ENCODE assay signal across 25 mouse cellular contexts in genomic region chr17:67302074-67302473, GRCm38 (mm10). TPM values are rescaled to one million over a fixed set of nuclear protein-coding genes. Genes with fewer than 3 reads are reported as not detected.
"Had no signal": no experiment of that assay in that cellular context is flagged by ENCODE, and none has a peak within 500 bp of the region (broad histone marks: within the 10 kb centered on the region; RNA-seq: fewer than 3 reads in every experiment).

No protein-coding gene starts in this region.

- H3K36me3 ChIP-seq: heart, embryonic 10.5 days; heart, embryonic 12.5 days; hindbrain, embryonic 10.5 days; hindbrain, embryonic 12.5 days; intestine, embryonic 15.5 days; limb, embryonic 13.5 days; limb, embryonic 15.5 days; liver, embryonic 12.5 days had no signal

- H3K4me1 ChIP-seq: hindbrain, embryonic 10.5 days; liver, embryonic 12.5 days had no signal

- H3K9me3 ChIP-seq: heart, embryonic 10.5 days; heart, embryonic 12.5 days; hindbrain, embryonic 10.5 days; hindbrain, embryonic 12.5 days; intestine, embryonic 15.5 days; kidney, embryonic 15.5 days; limb, embryonic 15.5 days; liver, embryonic 12.5 days had no signal

- ATAC-seq: hindbrain, embryonic 16.5 days; inflammation-experienced regulatory T-cells, adult 6 months; intestine, embryonic 15.5 days; intestine, postnatal 0 days; liver, embryonic 12.5 days had no signal

- H3K27me3 ChIP-seq: heart, embryonic 12.5 days; hindbrain, embryonic 12.5 days; intestine, embryonic 15.5 days; kidney, embryonic 15.5 days; limb, embryonic 13.5 days; limb, embryonic 15.5 days; liver, embryonic 12.5 days had no signal

- H3K4me2 ChIP-seq: heart, embryonic 12.5 days; hindbrain, embryonic 12.5 days; hindbrain, embryonic 14.5 days; intestine, embryonic 15.5 days; kidney, embryonic 15.5 days; limb, embryonic 13.5 days; limb, embryonic 15.5 days; liver, embryonic 12.5 days had no signal

- H3K27ac ChIP-seq: heart, embryonic 10.5 days; hindbrain, embryonic 10.5 days; hindbrain, embryonic 12.5 days; hindbrain, embryonic 14.5 days; intestine, embryonic 15.5 days; kidney, embryonic 15.5 days; kidney, postnatal 0 days; limb, embryonic 13.5 days; limb, embryonic 15.5 days; liver, embryonic 12.5 days; liver, embryonic 14.5 days had no signal

- DNase-seq: gastrocnemius, postnatal 14 days; heart, postnatal 10 days; heart, postnatal 4 days; kidney, adult 18-20 months; kidney, adult 8-10 months; kidney, postnatal 14 days; kidney, postnatal 36 days; layer of hippocampus, adult 9-11 months; layer of hippocampus, postnatal 36 days; left cerebral cortex, postnatal 4 days had no signal

- H3K4me3 ChIP-seq: heart, embryonic 10.5 days; heart, embryonic 12.5 days; hindbrain, embryonic 10.5 days; hindbrain, embryonic 12.5 days; intestine, embryonic 15.5 days; kidney, embryonic 15.5 days; limb, embryonic 13.5 days; limb, embryonic 15.5 days; liver, embryonic 12.5 days had no signal

- H3K9ac ChIP-seq: heart, embryonic 12.5 days; hindbrain, embryonic 12.5 days; hindbrain, embryonic 14.5 days; intestine, embryonic 15.5 days; kidney, embryonic 15.5 days; limb, embryonic 13.5 days; limb, embryonic 15.5 days; liver, embryonic 12.5 days; liver, embryonic 14.5 days had no signal

RNA-seq across cellular contexts. Expression of gene Ptprm, which starts 52.2 kb away (rescaled TPM):
- polyA plus RNA-seq: inflammation-experienced regulatory T-cells, adult 6 months had no signal
